Mouse (Mus musculus) limb, embryonic 15.5 days (tissue): ENCODE data around the gene Eif4a3. TPM values are rescaled to one million over a fixed set of nuclear protein-coding genes. Genes with fewer than 3 reads are reported as not detected.

ENCODE experiments used
- ATAC-seq: fragments of 200-750 bp; cut with Nextera tagmentation; 2 replicates; pipeline ENCODE4 v1.8.0; 2017; ENCODE audit warnings: low read depth, moderate TSS enrichment; ENCODE audit not compliant: insufficient number of reproducible peaks, low FRiP score, low TSS enrichment
- H3K27ac ChIP-seq: fragments of 300-500 bp; sonication (generic); 2 replicates; pipeline ENCODE4 v1.5.1; 2015; ENCODE audit warnings: moderate library complexity, mild to moderate bottlenecking, inconsistent platforms
- H3K27me3 ChIP-seq: fragments of 300-500 bp; sonication (generic); 2 replicates; pipeline ENCODE4 v1.6.1; 2015; ENCODE audit warnings: inconsistent platforms
- H3K36me3 ChIP-seq: fragments of 300-500 bp; sonication (generic); 2 replicates; pipeline ENCODE4 v1.6.1; 2015; ENCODE audit warnings: inconsistent platforms
- H3K4me1 ChIP-seq: fragments of 300-500 bp; sonication (generic); 2 replicates; pipeline ENCODE4 v1.6.1; 2015; ENCODE audit warnings: inconsistent platforms
- H3K4me2 ChIP-seq: fragments of 300-500 bp; sonication (generic); 2 replicates; pipeline ENCODE4 v1.6.1; 2015; ENCODE audit warnings: mild to moderate bottlenecking, inconsistent platforms
- H3K4me3 ChIP-seq: fragments of 300-500 bp; sonication (generic); 2 replicates; pipeline ENCODE4 v1.5.1; 2015; ENCODE audit warnings: mild to moderate bottlenecking, inconsistent platforms
- H3K9ac ChIP-seq: fragments of 300-500 bp; sonication (generic); 2 replicates; pipeline ENCODE4 v1.6.1; 2015; ENCODE audit warnings: inconsistent platforms
- H3K9me3 ChIP-seq: fragments of 300-500 bp; sonication (generic); 2 replicates; pipeline ENCODE4 v1.6.1; 2016; ENCODE audit warnings: inconsistent platforms
- WGBS: fragments of 180-500 bp; shearing (Covaris S2); methylation state at CpG from one replicate; pipeline ENCODE4 v1.1.7; 2015; 5-methylcytosine and 5-hydroxymethylcytosine counted together
- polyA plus RNA-seq: library from polyadenylated mRNA; unstranded; fragments of >200 nt; fragmentation: Nextera tagmentation; extraction: Ambion mirVana; gene quantifications from 2 replicates; pipeline ENCODE4 v1.2.1, GENCODE M21; 2015

Gene Eif4a3
- polyA plus RNA-seq: 314 and 316 TPM in 2 replicates

DNA sequence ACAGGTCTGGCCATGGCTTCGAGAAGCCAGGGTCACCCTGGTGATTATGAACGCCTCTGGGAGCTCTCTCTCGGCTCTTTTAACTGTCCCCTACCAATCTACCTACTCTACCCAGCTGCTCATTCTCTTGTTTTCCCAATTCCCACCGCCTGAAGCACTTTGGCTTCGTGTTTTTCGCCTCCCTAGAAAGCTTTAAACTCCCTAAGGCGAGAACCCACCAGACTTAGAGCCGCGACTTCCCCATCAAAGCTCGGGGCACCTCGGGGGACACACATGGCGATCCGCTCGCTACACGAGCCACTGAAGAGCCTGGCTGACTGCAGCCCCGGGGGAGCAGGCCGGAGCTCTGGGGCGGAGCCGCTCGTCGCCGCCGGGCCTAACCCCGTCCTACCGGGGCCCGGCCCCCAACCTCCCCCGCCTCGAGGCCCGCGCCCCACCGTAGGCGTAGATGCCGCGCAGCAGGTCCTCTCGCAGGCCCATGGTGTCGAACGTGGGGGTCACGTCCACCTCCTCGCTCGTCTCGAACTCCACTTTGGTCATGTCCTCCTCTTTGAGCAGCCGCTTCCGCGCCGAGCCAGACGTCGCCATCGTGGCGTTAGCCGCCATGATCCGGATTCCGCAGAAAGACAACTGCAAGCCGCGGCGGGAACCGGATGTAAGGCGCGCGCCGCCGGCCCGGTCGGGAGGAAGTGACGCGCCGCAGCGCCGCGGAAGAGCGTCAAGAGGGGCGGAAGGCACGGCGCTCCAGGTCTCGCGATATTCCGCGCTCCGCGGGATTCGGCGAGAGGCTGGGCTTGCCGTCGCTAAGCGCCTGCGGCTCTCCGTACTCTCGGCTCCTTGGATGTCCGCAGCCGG lies at the start of gene Eif4a3:
Gene Eif4a3, minus strand, starts transcription at position 699 of the 855 bp plus-strand sequence.
- peak within 1 kb of the TSS; percentile 100 for H3K4me3 ChIP-seq
- WGBS: under 1% methylated on average over 89 of the region's 89 CpGs
- H3K9me3 ChIP-seq: no peaks in the 10 kb centered on the region
- H3K27me3 ChIP-seq: 0 out of 2 replicates have a peak, but pooled peaks cover under 1% of the 10 kb centered on the region
- peak within 1 kb of the TSS; percentile 89 for H3K27ac ChIP-seq
- H3K36me3 ChIP-seq: peaks cover 36% of the 10 kb centered on the region
- H3K4me2 ChIP-seq: peak within 1 kb of the TSS; percentile 67
- H3K9ac ChIP-seq: peak within 1 kb of the TSS; percentile 99
- peaks cover 15% of the 10 kb centered on the region for H3K4me1 ChIP-seq
- peak; percentile 86 for ATAC-seq

DNA sequence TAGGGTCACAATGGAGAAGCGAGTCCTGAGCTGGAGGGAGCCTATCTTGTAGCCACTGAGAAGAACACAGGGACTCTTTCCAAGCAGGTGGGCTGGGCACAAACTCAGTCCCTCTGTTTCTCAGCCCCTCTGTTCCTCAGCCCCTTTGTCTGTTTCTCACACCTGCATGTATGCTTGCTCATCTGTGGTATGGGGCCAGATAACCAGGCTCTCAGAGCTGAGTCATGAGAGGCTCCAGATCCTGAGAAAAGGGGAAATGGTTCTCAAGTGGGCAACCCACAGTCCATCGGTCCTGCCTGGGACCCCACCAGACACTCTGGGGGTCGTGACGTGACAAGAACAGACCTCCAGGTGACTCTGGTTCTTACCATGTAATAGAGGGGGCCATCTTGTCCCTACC lies 47.2 kb upstream of the Eif4a3 start:
- Histone ChIP-seq H3K9ac (no peak overlapping the region), H3K4me2 (no peak overlapping the region), H3K4me3 (no peak overlapping the region), H3K27me3 (no peaks in the 10 kb centered on the region), H3K36me3 (peaks cover 2% of the 10 kb centered on the region; the same call in 1 of the 2 replicates), H3K4me1 (no peaks in the 10 kb centered on the region), H3K27ac (no peak overlapping the region), H3K9me3 (no peaks in the 10 kb centered on the region)
- 89% methylated on average over 4 of the region's 4 CpGs for WGBS
- ATAC-seq: no peak

DNA sequence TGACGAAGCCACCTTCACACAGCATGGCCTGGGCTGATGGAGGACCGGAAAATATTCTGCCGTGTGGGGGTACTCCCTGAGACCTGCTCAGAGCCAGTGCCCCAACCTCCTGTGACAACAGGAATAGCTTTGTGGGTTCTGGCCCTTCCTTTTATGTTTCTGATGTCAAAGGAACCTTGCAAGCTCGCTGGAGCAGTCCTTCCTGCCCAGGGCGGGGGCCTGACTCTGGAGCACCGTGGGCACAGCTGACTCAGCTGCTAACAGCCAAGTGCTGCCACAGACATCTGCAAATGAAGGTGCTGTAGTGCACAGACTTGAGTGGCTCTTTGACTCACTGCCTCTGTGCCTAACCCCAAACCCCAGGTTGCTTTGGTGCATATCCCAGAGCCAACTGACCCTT lies 45.0 kb upstream of the Eif4a3 start:
- Histone ChIP-seq H3K4me1 (no peaks in the 10 kb centered on the region), H3K4me3 (no peak overlapping the region), H3K9me3 (no peaks in the 10 kb centered on the region), H3K36me3 (peaks cover 2% of the 10 kb centered on the region; the same call in 1 of the 2 replicates), H3K27me3 (no peaks in the 10 kb centered on the region), H3K27ac (no peak overlapping the region), H3K4me2 (no peak overlapping the region), H3K9ac (no peak overlapping the region)
- 61% methylated on average over 6 of the region's 6 CpGs for WGBS
- ATAC-seq: no peak

DNA sequence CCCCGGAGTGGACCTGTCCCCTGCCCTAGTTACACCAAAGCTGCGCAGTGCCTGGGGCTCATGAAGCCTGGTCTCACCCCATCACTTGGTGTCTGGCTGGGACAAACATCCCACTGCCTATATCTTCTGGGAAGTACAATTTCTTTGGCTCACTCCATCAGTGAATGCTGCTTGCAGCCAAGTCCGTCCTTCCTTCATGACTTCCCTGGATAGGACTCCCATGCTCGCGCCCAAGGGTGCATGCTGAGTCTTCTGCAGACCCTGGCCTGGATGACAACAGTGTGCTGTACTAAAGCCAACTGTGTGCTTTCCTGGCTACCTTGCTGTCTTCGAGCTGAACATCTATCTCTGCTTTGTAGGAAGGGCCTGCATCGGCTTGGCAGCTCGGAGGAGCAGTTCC lies 44.3 kb upstream of the Eif4a3 start:
- H3K36me3 ChIP-seq: no peaks in the 10 kb centered on the region; the same call in 1 of the 2 replicates
- no peak overlapping the region for H3K4me2 ChIP-seq
- no peak overlapping the region for H3K9ac ChIP-seq
- H3K27me3 ChIP-seq: no peaks in the 10 kb centered on the region
- H3K4me3 ChIP-seq: no peak overlapping the region
- H3K27ac ChIP-seq: no peak overlapping the region
- 89% methylated on average over 8 of the region's 8 CpGs for WGBS
- H3K9me3 ChIP-seq: no peaks in the 10 kb centered on the region
- no peak for ATAC-seq
- no peaks in the 10 kb centered on the region for H3K4me1 ChIP-seq

DNA sequence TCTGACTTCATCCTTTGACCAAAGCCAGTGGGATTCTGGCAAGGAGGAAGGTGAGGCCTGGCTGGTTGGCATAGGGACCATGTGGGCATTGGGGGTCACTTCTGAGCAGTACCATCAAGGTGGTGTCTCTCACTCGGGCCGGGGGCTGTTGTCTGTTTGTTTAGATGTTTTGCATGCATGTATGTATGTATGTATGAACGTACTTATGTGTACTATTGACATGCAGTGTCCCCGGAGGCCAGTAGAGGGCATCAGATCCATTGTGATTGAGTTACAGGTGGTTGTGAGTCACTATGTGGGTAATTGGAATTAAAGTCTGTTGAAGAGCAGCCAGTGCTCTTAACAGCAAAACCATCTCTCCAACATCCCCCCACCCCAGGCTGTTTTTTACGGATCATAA lies 39.7 kb upstream of the Eif4a3 start:
- Histone ChIP-seq H3K9ac (no peak overlapping the region), H3K4me3 (no peak overlapping the region), H3K4me2 (no peak overlapping the region), H3K4me1 (0 out of 2 replicates have a peak, but pooled peaks cover 3% of the 10 kb centered on the region), H3K27ac (no peak overlapping the region), H3K9me3 (no peaks in the 10 kb centered on the region), H3K36me3 (no peaks in the 10 kb centered on the region), H3K27me3 (no peaks in the 10 kb centered on the region)
- 5% methylated on average over 5 of the region's 5 CpGs for WGBS
- ATAC-seq: no peak

DNA sequence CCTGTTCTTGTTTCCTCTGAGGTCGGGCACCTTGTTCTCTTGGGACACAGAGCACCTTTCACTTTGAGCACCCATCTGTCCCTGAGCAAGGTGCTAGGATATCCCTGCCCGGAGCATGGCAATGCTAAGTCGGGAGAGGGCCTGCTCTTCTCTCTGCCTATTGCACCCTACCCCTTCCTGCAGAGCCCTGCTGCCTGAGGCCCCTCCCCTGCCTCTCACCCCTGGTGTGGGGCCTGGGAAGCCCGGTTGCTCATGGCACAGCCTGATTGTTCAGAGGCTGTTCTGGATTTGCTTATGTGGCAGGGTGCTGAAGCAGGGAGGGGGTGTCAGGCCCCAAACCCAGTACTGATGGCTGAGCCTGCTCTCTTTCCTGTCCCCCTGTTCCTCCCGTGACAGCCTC lies 39.3 kb upstream of the Eif4a3 start:
- H3K36me3 ChIP-seq: no peaks in the 10 kb centered on the region
- no peak overlapping the region for H3K4me2 ChIP-seq
- H3K27ac ChIP-seq: no peak overlapping the region
- no peak overlapping the region for H3K4me3 ChIP-seq
- H3K9me3 ChIP-seq: no peaks in the 10 kb centered on the region
- H3K9ac ChIP-seq: no peak overlapping the region
- WGBS: 38% methylated on average over 5 of the region's 5 CpGs
- H3K27me3 ChIP-seq: no peaks in the 10 kb centered on the region
- peak; percentile 28; the same call in 1 of the 2 replicates for ATAC-seq
- H3K4me1 ChIP-seq: 0 out of 2 replicates have a peak, but pooled peaks cover 3% of the 10 kb centered on the region

DNA sequence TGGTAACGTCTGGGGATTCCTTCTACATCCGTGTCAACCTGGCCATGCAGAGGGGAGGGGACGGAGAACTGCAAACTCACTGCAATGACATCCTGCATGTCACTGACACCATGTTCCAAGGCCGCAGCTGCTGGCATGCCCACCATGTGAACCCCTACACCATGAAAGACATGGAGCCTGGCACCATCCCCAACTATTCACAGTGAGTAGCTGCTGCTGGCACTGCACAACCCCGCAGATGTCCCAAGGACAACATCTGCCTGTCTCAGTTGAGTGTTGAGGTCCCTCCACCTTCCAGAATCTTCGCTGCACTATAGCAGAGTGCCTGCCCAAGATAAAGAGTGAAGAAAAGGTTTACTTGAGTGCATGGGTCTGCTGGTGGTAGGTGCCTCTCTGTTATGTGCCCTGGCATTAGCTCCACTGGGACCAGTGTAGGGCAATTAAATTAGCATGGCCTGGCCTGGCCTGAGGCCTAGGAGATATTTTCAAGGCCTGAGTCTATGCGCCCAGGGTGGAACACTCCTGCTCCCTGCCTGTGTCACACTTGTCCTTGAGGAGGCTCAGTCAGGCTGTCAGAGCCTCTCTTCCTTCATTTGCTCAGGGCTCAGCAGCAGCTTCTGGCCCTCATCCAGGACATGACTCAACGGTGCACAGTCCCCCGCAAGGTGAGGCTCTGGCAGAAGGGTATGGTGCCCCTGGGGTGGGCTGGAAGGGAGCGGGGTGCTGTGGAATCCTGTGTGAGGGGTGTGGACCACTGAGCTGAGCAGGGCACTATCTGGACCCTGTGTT lies 38.6 kb upstream of the Eif4a3 start:
- Histone ChIP-seq H3K4me2 (no peak overlapping the region), H3K27me3 (no peaks in the 10 kb centered on the region), H3K9me3 (no peaks in the 10 kb centered on the region), H3K36me3 (no peaks in the 10 kb centered on the region), H3K9ac (no peak overlapping the region), H3K4me1 (0 out of 2 replicates have a peak, but pooled peaks cover 3% of the 10 kb centered on the region), H3K4me3 (no peak overlapping the region), H3K27ac (no peak overlapping the region)
- ATAC-seq: no peak
- 78% methylated on average over 10 of the region's 10 CpGs for WGBS

DNA sequence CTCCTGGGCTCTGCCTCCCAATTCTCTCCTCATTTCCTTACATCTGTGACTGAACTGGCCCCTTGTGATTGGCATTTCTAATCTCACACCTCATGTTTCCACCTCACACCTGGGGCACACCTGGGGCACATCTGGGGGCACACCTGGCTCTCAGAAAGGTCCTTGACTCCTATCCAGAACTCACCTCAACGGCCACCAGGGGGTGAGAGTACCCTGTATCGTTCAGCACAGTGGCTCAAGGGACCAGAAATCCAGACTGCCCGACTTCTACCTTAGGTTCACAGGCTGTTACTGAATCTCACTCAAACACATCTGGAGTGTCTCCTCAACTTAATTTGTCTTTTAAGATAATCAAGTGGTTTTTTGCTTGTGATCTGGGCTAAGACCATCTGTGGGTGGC lies 32.1 kb upstream of the Eif4a3 start:
- Histone ChIP-seq H3K27ac (no peak overlapping the region), H3K36me3 (no peaks in the 10 kb centered on the region), H3K4me3 (no peak overlapping the region), H3K4me2 (no peak overlapping the region), H3K27me3 (0 out of 2 replicates have a peak, but pooled peaks cover 4% of the 10 kb centered on the region), H3K4me1 (no peaks in the 10 kb centered on the region), H3K9me3 (no peaks in the 10 kb centered on the region), H3K9ac (no peak overlapping the region)
- no peak for ATAC-seq
- 23% methylated on average over 3 of the region's 3 CpGs for WGBS

DNA sequence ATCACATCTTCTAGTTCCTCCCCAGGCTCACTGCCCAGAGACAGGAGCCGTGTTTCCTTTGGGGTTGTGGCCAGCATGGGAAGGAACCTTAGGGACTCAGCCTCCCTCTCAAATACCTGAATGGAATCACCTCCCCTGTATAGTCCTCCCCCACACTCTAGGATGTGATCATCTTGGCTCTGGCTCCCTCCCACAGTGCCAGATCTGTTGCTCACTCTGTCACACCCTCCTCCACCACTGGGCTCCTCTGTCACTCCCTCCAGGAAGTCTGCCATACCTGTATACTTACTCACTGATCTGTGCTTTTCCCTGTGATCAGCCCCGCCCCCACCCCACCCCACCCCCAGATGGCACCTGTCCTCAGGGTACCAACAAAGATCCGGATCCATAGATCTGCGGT lies 30.7 kb upstream of the Eif4a3 start:
- ATAC-seq: no peak
- H3K9ac ChIP-seq: no peak overlapping the region
- 48% methylated on average over 4 of the region's 4 CpGs for WGBS

DNA sequence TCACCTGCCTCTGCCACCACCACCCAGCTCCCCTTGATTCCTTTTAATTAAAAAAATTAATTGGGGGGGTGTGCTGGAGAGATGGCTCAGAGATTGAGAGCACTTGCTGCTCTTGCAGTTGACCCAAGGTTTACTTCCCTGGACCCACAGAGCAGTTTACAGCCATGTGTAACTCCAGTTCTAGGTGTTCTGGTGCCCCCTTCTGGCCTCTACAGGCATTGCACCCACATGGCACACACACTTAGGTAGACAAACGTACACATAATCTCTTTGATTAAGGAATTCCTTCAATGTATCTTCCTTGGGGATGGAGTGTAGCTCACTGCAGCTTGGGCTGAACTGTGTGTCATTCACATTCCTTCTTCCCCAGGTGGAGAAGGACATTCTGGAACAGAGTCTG lies 25.2 kb upstream of the Eif4a3 start:
- ATAC-seq: no peak
- H3K4me2 ChIP-seq: no peak overlapping the region
- no peak overlapping the region for H3K27ac ChIP-seq
- H3K9me3 ChIP-seq: no peaks in the 10 kb centered on the region
- H3K4me1 ChIP-seq: no peaks in the 10 kb centered on the region
- H3K9ac ChIP-seq: no peak overlapping the region
- H3K27me3 ChIP-seq: 0 out of 2 replicates have a peak, but pooled peaks cover 4% of the 10 kb centered on the region
- no peaks in the 10 kb centered on the region for H3K36me3 ChIP-seq
- no peak overlapping the region for H3K4me3 ChIP-seq
- WGBS: 74% methylated on average over 1 of the region's 1 CpGs

More for the DNA sequence above, 30.7 kb upstream of the Eif4a3 start:
- H3K27ac ChIP-seq: no peak overlapping the region
- H3K4me1 ChIP-seq: no peaks in the 10 kb centered on the region
- H3K36me3 ChIP-seq: no peaks in the 10 kb centered on the region
- no peak overlapping the region for H3K4me2 ChIP-seq
- no peaks in the 10 kb centered on the region for H3K9me3 ChIP-seq
- H3K27me3 ChIP-seq: 0 out of 2 replicates have a peak, but pooled peaks cover 4% of the 10 kb centered on the region
- no peak overlapping the region for H3K4me3 ChIP-seq

DNA sequence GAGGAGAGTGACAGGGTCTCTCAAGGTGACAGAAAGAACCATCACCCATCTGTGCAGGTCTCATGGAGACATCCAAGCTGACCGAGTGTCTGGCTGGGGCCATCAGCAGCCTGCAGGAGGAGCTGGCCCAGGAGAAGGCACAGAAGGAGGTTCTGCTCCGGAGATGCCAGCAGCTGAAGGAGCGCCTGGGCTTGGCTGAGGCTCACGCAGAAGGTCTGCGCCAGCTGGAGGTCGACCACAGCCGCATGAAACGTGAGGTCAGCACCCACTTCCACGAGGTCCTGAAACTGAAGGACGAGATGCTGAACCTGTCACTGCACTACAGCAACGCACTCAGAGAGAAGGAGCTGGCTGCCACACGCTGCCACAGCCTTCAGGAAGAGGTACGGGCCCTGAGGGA lies 22.6 kb upstream of the Eif4a3 start:
- Histone ChIP-seq H3K4me1 (no peaks in the 10 kb centered on the region), H3K4me3 (no peak overlapping the region), H3K36me3 (no peaks in the 10 kb centered on the region), H3K4me2 (no peak overlapping the region), H3K27me3 (0 out of 2 replicates have a peak, but pooled peaks cover 2% of the 10 kb centered on the region), H3K27ac (no peak overlapping the region), H3K9me3 (no peaks in the 10 kb centered on the region), H3K9ac (no peak overlapping the region)
- no peak for ATAC-seq
- 71% methylated on average over 13 of the region's 13 CpGs for WGBS

DNA sequence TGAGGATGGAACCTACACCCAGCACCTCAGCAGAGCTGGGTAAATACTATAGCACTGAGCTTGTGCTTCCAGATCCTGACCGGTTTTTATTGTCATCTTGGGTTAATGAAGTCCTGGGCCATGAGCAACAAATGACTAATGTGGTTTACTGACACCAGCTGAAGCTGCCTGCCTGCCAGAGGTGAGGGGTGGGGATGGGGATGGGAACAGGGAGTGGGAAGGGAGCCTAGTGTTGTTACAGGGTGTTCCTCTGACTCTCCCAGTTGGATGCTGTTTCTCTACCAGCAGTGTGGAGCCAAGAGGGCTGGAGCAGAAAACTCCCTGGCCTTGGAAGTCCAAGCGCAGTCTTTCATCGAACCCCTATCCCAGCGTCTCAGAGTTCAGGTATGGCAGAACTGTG lies 16.8 kb upstream of the Eif4a3 start:
- H3K27me3 ChIP-seq: no peaks in the 10 kb centered on the region
- H3K36me3 ChIP-seq: no peaks in the 10 kb centered on the region
- no peaks in the 10 kb centered on the region for H3K9me3 ChIP-seq
- no peak overlapping the region for H3K4me3 ChIP-seq
- no peak overlapping the region for H3K9ac ChIP-seq
- H3K27ac ChIP-seq: no peak overlapping the region
- 69% methylated on average over 4 of the region's 4 CpGs for WGBS
- no peak overlapping the region for H3K4me2 ChIP-seq
- ATAC-seq: no peak
- no peaks in the 10 kb centered on the region for H3K4me1 ChIP-seq
